Mouse (Mus musculus) ZHBTc4 (cell line): ENCODE measurements around the gene Mier2.

Experiments
- DNase-seq: peaks from one replicate; pipeline ENCODE4 v3.0.0-alpha.2; 2011; ENCODE audit warnings: low read depth, low spot score

Gene Mier2

GRCm38 (mm10) chr10:79540746-79541145 lies 14.3 kb downstream of the Mier2 start:
- no peak for DNase-seq

- no peak for DNase-seq
These were observed 15.1 kb downstream of the Mier2 start for GRCm38 (mm10) chr10:79539701-79540495.

DNA sequence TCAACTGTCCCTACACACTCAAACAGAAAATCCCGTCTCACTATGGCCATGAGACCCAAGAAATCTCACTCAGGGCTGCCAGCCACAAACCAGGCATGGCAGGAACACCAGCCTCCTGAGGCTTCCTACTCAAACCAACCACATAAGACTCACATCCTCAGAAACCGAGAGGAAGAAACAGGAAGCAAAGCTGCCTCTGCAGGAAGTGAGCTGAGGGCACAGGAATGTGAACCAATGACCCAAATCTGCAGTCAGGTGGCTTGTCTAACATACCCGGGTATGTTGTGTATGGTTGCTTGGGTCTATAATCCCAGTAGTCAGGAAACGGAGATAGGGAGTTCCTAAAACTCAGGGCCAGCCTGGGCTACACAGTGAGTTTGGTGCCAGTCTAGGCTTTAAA lies 16.1 kb downstream of the Mier2 start:
- no peak for DNase-seq

DNA sequence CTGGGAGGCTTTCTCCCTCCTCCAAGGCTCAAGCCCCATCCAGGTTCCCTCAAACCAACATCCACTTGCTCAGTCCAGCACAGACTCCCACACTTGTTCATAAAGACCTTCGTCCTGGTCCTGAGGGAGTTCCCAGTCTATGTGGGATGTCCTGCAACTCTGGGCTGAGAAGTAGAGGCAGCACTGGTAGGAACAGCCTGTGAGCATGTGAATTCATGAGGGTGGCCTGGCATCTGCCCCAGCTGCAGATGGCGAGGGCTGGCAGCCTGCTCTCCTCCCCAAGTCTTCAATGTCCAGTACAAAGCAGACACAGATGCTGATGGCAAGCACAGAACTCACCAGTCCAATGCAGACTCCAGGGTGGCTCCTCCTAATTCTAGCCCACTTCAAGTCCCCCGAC lies 16.7 kb downstream of the Mier2 start:
- no peak for DNase-seq

- DNase-seq, result no peak
These were observed 17.2 kb downstream of the Mier2 start for GRCm38 (mm10) chr10:79537781-79538180.

GRCm38 (mm10) chr10:79537271-79537670 lies 17.7 kb downstream of the Mier2 start:
- no peak for DNase-seq

- no peak for DNase-seq
These were observed 18.4 kb downstream of the Mier2 start for GRCm38 (mm10) chr10:79536461-79537080.

DNA sequence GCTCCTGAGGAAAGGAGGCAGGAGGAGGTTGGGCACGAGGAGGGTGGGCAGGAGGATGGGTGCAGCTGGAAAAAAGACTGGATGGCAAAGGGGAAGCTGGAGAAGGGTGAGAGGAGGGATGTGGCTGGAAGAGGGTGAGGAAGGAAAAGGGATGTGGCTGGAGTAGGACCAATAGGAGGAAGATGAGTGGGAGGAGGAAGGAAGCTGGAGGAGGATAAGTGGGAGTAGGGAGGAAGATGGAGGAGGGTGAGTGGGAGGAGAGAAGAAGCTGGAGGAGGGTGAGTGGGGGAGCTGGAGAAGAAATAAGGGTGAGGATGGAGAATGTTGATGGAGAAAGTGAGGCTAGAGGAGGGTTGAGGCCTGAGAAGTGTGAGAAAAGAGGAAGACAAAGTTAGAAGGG lies 19.6 kb downstream of the Mier2 start:
- no peak for DNase-seq

- DNase-seq, result no peak
These were observed 20.6 kb downstream of the Mier2 start for GRCm38 (mm10) chr10:79534426-79534825.

GRCm38 (mm10) chr10:79533126-79533911 lies 21.7 kb downstream of the Mier2 start, which contains the start of gene Plpp2:
Gene Plpp2 (minus strand): TSS chr10:79533796.
- DNase-seq, result peak; percentile 88

GRCm38 (mm10) chr10:79532678-79533077 lies 22.3 kb downstream of the Mier2 start:
- peak; percentile 37 for DNase-seq

DNA sequence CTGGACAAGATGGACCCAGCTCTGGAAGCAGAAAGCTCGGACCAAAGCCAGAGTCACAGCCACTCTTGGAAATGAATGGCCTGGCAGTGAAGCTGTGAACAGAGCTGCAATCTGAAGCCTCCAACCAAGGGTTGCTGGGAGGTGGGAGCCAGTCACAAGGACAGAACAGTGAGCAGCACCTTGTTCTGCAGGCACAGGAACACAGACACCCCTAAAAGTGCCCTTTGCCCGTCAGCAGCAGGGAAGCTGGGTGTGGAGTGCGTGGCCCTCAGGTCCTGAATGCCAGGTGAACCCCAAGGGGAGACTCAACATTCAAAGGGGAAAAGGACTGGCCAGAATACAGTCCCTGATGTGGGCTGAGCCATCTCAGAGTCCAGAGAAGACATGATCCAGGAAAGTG lies 23.4 kb downstream of the Mier2 start:
- no peak for DNase-seq

DNA sequence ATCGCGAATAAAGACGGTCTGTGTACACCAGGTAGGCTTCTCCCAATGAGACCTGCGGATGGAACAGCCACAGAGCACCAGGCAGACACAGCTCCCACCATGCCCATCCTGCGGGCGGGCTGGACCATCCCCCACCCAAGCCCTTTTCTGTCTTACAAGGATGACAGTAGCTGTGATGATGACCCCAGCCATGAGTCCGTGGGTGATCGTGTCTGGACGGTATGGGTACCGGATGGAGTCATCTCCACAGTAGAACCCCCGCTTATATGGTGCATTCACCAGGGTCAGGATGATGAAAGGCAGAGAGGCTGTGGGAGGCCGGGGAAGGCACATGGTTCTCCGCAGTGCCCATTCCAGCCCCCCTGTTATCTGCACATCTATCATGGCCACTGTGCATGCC lies 24.3 kb downstream of the Mier2 start:
- no peak for DNase-seq

DNA sequence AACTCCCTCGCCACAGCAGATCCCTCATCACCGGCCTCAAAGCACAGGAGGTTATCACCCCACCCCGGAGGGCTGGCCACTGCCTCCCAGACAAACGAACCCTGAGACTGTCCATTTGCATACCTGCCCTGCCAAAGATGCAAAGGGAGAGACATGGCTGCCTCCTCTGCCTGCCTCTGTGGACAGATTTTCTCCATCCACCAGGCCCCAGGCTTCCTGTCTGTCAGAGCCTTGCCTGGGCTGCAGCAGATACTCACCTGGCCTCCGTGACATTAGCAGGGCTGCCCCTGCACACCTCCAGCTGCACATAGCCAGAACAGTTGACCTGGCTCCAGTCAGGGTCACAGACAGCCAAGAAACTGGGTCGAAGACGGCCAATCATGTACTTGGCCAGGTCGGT lies 24.8 kb downstream of the Mier2 start:
- no peak for DNase-seq

- DNase-seq, result peak; percentile 32
These were observed 26.9 kb downstream of the Mier2 start for GRCm38 (mm10) chr10:79528081-79528480.

GRCm38 (mm10) chr10:79527453-79527845 lies 27.6 kb downstream of the Mier2 start:
- no peak for DNase-seq

DNA sequence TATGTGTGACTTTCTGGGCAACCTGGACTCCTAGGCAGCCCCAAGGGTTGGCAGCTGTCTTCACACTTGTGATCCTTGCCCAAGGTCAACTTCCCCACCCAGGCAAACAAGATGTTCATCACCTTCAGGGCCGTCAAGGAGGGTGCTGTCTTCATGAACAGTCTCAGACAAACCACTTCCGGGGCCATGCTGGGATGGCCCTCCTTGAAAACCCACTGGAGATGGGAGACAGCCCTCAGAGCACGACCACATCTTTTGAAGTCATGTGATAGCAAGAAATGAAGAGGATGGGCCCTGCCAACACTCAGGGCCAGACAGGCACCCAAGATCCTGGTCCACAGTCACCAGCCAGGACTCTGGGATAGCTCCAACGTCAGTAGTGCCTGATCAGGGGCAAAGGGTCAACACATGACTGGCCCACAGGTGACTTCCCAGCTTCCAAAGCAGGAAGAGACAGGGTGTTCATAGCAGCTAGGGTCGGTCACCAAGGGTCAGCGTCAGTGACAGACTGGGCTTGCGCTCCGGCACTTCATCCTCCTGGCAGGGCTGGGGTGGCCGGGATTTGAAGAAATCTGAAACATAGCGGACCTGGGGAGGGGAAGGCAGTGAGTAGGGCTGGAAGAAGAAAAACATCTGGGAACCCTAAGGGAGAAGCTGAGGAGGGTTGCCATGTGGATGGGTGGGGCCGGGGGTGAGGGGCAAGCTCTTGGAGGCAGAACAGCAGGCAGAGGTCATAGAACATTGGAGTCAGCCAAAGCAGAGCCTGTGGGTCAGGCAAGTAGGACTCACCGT lies 28.1 kb downstream of the Mier2 start:
- DNase-seq, result no peak

DNA sequence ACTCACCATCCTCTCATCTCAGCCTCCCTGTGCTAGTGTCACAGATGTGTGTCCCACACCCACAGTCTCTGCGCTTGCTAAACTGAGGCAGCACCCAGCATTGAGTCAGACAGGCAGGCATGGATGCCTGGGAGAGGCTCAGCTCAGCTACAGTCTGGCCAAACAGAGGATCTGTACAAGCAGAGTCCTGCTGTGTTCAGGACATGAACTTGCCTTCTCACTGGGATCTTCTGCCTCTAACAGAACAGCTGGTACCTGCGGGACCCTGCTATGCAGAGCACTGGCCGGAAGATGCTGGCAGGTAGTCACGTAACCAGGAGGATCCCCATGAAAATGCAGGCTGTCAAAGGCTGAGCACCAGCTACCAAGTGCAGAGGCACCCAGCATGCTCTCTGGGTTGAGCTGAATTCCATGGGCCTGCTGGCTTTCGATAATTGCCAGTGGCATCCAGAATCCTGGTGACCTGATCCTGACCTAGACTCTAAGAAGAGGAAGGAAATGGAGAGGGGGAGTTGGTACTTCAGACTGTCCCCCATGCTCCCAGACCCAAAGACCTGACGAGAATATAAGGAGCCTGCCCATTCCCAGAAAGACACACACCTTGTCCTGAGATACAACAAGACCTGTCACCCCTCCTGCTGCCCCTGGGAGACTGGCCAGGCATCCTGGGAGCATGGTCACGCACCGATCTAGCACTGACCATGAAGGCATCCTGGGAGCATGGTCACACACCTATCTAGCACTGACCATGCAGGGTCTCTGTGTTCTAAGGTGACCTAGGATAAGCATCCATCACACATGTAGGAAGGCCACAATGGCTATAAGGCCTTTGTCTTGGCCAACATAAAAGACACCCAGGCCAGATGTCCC lies 29.3 kb downstream of the Mier2 start:
- no peak for DNase-seq

DNA sequence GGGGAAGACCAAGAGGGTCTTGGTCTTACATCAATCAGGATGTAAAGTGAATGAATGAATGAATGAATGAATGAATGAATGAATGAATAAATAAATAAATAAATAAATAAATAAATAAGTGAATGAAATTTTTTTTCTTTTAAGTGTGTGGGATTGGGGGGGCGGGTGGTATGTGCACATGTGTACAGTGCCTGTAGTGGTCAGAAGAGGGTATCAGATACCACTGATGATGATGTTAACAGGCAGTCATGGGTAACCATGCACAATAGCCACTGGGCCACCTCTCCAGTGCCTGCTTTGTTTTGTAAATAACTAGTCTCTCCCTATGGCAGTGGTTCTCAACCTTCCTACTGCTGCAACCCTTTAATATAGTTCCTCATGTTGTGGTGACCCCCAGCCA lies 30.6 kb downstream of the Mier2 start:
- no peak for DNase-seq

DNA sequence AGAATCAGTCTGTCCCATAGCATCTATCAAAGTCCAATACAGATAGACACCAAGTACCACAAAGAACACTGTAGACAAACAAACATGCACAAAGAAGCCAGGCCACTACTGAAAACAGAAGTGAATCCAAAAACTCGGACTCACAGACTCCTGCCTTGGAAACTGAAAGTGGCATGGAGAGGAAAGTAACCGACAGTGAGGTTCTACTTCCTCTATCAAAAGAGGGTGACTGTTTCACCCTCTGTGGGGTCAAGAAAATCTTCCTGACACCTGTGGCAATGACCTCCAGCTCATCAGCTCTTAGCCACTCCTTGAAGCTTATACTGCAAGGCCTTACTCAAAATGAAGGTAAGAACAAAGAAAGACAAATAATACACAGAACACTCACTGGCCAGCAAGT lies 48.3 kb downstream of the Mier2 start:
- no peak for DNase-seq
